Mouse (Mus musculus) left cerebral cortex, adult 18-20 months (tissue): ENCODE data around the gene Arhgap6. TPM values are rescaled to one million over a fixed set of nuclear protein-coding genes. Genes with fewer than 3 reads are reported as not detected.

ENCODE experiments used
- DNase-seq, 2 experiments: peaks; one replicate each; pipeline ENCODE4 v3.0.0; 2021 to 2022; ENCODE audit warnings: low spot score in 2 of 2, mixed read lengths in 1 of 2
- total RNA-seq, 2 experiments: library from RNA; stranded (reverse); gene quantifications; 2 replicates each; pipeline ENCODE4 v1.2.3; 2021

The Arhgap6 gene
- total RNA-seq, 2 experiments from 2014 or later: 7.7 to 11.0 TPM

- DNase-seq: no peak
Observed at GRCm38 (mm10) chrX:169107372-169107771, 312.5 kb downstream of the Arhgap6 start.

- DNase-seq: no peak
Observed at GRCm38 (mm10) chrX:169110031-169110430, 315.1 kb downstream of the Arhgap6 start.

GRCm38 (mm10) chrX:169112662-169113061 lies 317.8 kb downstream of the Arhgap6 start:
- no peak for DNase-seq

GRCm38 (mm10) chrX:169123115-169123772 lies 328.3 kb downstream of the Arhgap6 start:
- DNase-seq: no peak

- no peak for DNase-seq
Observed at GRCm38 (mm10) chrX:169123773-169124151, 328.9 kb downstream of the Arhgap6 start.

- DNase-seq: no peak
Observed at GRCm38 (mm10) chrX:169139758-169140157, 344.9 kb downstream of the Arhgap6 start.

- DNase-seq: no peak
Observed at GRCm38 (mm10) chrX:169140467-169140866, 345.6 kb downstream of the Arhgap6 start.

GRCm38 (mm10) chrX:169153805-169154204 lies 358.9 kb downstream of the Arhgap6 start:
- no peak for DNase-seq

- no peak for DNase-seq
Observed at GRCm38 (mm10) chrX:169158385-169158784, 363.5 kb downstream of the Arhgap6 start.

- DNase-seq: no peak
Observed at GRCm38 (mm10) chrX:169170981-169171380, 376.1 kb downstream of the Arhgap6 start.

GRCm38 (mm10) chrX:169173796-169174195 lies 378.9 kb downstream of the Arhgap6 start:
- DNase-seq: no peak

GRCm38 (mm10) chrX:169178634-169179033 lies 383.7 kb downstream of the Arhgap6 start:
- no peak for DNase-seq

GRCm38 (mm10) chrX:169187100-169187499 lies 392.2 kb downstream of the Arhgap6 start, which contains the start of gene Amelx:
Gene Amelx (minus strand): TSS chrX:169187200.
- no peak for DNase-seq

GRCm38 (mm10) chrX:169210019-169210418 lies 415.1 kb downstream of the Arhgap6 start:
- DNase-seq: no peak

GRCm38 (mm10) chrX:169220064-169220463 lies 425.2 kb downstream of the Arhgap6 start:
- no peak for DNase-seq

GRCm38 (mm10) chrX:169222357-169223062 lies 427.6 kb downstream of the Arhgap6 start:
- DNase-seq: no peak

GRCm38 (mm10) chrX:169255915-169256314 lies 461.0 kb downstream of the Arhgap6 start:
- DNase-seq: no peak

- no peak for DNase-seq
Observed at GRCm38 (mm10) chrX:169256741-169257140, 461.8 kb downstream of the Arhgap6 start.

GRCm38 (mm10) chrX:169261034-169261433 lies 466.1 kb downstream of the Arhgap6 start:
- no peak for DNase-seq

- no peak for DNase-seq
Observed at GRCm38 (mm10) chrX:169262212-169262611, 467.3 kb downstream of the Arhgap6 start.

GRCm38 (mm10) chrX:169263433-169264172 lies 468.7 kb downstream of the Arhgap6 start:
- no peak for DNase-seq

GRCm38 (mm10) chrX:169299579-169299978 lies 504.7 kb downstream of the Arhgap6 start:
- DNase-seq: peak in 1 of 2 experiments; percentile 6
